Mouse (Mus musculus) liver, embryonic 14.5 days (tissue): ENCODE data around the gene Pip5k1b.

Experiments
- CTCF ChIP-seq: IDR thresholded peaks from 2 replicates; pipeline ENCODE4 v1.5.1; 2016; ENCODE audit warnings: antibody characterized with exemption, low read depth, control low read depth
- EP300 ChIP-seq: IDR thresholded peaks from 2 replicates; pipeline ENCODE4 v1.6.1; 2016; ENCODE audit warnings: antibody characterized with exemption, low read depth

- TF ChIP-seq CTCF, result no peak
- TF ChIP-seq EP300, result no peak
These were observed 196.4 kb downstream of the Pip5k1b start for GRCm38 (mm10) chr19:24359270-24359669.
